Mouse (Mus musculus): Measurements from ENCODE around the gene Mul1. TPM values are rescaled to one million over a fixed set of nuclear protein-coding genes. Genes with fewer than 3 reads are reported as not detected.

The Mul1 gene
- polyA plus RNA-seq, 1 experiment from 2014 or later: 11.4 TPM

- ATAC-seq (ENCODE audit: low read depth) (no peak), DNase-seq (no peak)
- peak overlapping the region; percentile 63 for H3K4me3 ChIP-seq (replicated peaks)
- H3K9ac ChIP-seq: peak overlapping the region; percentile 70
- H3K4me2 ChIP-seq: peak overlapping the region; percentile 60
- H3K27ac ChIP-seq: peak overlapping the region; percentile 60
- H3K4me1 ChIP-seq (replicated peaks): peaks cover 23% of the 10 kb centered on the region
- no peaks in the 10 kb centered on the region for H3K9me3 ChIP-seq (replicated peaks)
- 2% methylated on average over 58 of the region's 58 CpGs for WGBS (ENCODE audit: insufficient replicate concordance)
- peaks cover 95% of the 10 kb centered on the region for H3K27me3 ChIP-seq
- H3K36me3 ChIP-seq: no peaks in the 10 kb centered on the region
These were observed 20.9 kb downstream of the Mul1 start for GRCm38 (mm10) chr4:138455141-138455955.

- H3K4me3 ChIP-seq (replicated peaks): peak overlapping the region; percentile 63
- 1% methylated on average over 17 of the region's 17 CpGs for WGBS (ENCODE audit: insufficient replicate concordance)
- no peaks in the 10 kb centered on the region for H3K9me3 ChIP-seq (replicated peaks)
- peak overlapping the region; percentile 60 for H3K4me2 ChIP-seq
- peaks cover 23% of the 10 kb centered on the region for H3K4me1 ChIP-seq (replicated peaks)
- peaks cover 97% of the 10 kb centered on the region for H3K27me3 ChIP-seq
- DNase-seq (no peak), ATAC-seq (ENCODE audit: low read depth) (no peak)
- peak overlapping the region; percentile 70 for H3K9ac ChIP-seq
- H3K36me3 ChIP-seq: no peaks in the 10 kb centered on the region
- H3K27ac ChIP-seq: peak overlapping the region; percentile 23; the same call in 1 of the 2 replicates
These were observed 21.5 kb downstream of the Mul1 start for GRCm38 (mm10) chr4:138455956-138456341.

- Histone ChIP-seq H3K27ac (no peak overlapping the region), H3K9ac (peak overlapping the region; percentile 70), H3K4me2 (peak overlapping the region; percentile 60), H3K4me3 (replicated peaks) (peak overlapping the region; percentile 63), H3K27me3 (peaks cover 96% of the 10 kb centered on the region), H3K4me1 (replicated peaks) (peaks cover 26% of the 10 kb centered on the region), H3K9me3 (replicated peaks) (no peaks in the 10 kb centered on the region), H3K36me3 (no peaks in the 10 kb centered on the region)
- 3% methylated on average over 8 of the region's 8 CpGs for WGBS (ENCODE audit: insufficient replicate concordance)
- DNase-seq (no peak), ATAC-seq (ENCODE audit: low read depth) (no peak)
These were observed 22.1 kb downstream of the Mul1 start for GRCm38 (mm10) chr4:138456536-138456935.

GRCm38 (mm10) chr4:138457091-138457490 lies 22.6 kb downstream of the Mul1 start:
- ATAC-seq (ENCODE audit: low read depth) (no peak), DNase-seq (no peak)
- Histone ChIP-seq H3K36me3 (no peaks in the 10 kb centered on the region), H3K27ac (no peak overlapping the region), H3K4me1 (replicated peaks) (peaks cover 26% of the 10 kb centered on the region), H3K4me2 (no peak overlapping the region), H3K27me3 (peaks cover 94% of the 10 kb centered on the region), H3K9me3 (replicated peaks) (no peaks in the 10 kb centered on the region), H3K4me3 (replicated peaks) (no peak overlapping the region), H3K9ac (no peak overlapping the region)
- 27% methylated on average over 4 of the region's 4 CpGs for WGBS (ENCODE audit: insufficient replicate concordance)

- Histone ChIP-seq H3K27ac (no peak overlapping the region), H3K4me3 (replicated peaks) (no peak overlapping the region), H3K9me3 (replicated peaks) (no peaks in the 10 kb centered on the region), H3K4me1 (replicated peaks) (peaks cover 31% of the 10 kb centered on the region), H3K36me3 (no peaks in the 10 kb centered on the region), H3K4me2 (no peak overlapping the region), H3K27me3 (peaks cover 94% of the 10 kb centered on the region), H3K9ac (no peak overlapping the region)
- no peak for ATAC-seq (ENCODE audit: low read depth)
- no peak for DNase-seq
- WGBS (ENCODE audit: insufficient replicate concordance): 50% methylated on average over 7 of the region's 7 CpGs
These were observed 23.7 kb downstream of the Mul1 start for GRCm38 (mm10) chr4:138458171-138458570.

GRCm38 (mm10) chr4:138458735-138459440 lies 24.4 kb downstream of the Mul1 start:
- WGBS (ENCODE audit: insufficient replicate concordance): 38% methylated on average over 5 of the region's 5 CpGs

GRCm38 (mm10) chr4:138459775-138460174 lies 25.3 kb downstream of the Mul1 start:
- Histone ChIP-seq H3K4me3 (replicated peaks) (no peak overlapping the region), H3K36me3 (no peaks in the 10 kb centered on the region), H3K9ac (no peak overlapping the region; the same call in 1 of the 2 replicates), H3K27ac (peak overlapping the region; percentile 53; the same call in 1 of the 2 replicates), H3K9me3 (replicated peaks) (no peaks in the 10 kb centered on the region), H3K27me3 (peaks cover 94% of the 10 kb centered on the region), H3K4me2 (peak overlapping the region; percentile 26), H3K4me1 (replicated peaks) (peaks cover 35% of the 10 kb centered on the region)
- peak; percentile 32; the same call in 1 of the 2 replicates for ATAC-seq (ENCODE audit: low read depth)
- WGBS (ENCODE audit: insufficient replicate concordance): 59% methylated on average over 6 of the region's 6 CpGs
- no peak for DNase-seq

More at GRCm38 (mm10) chr4:138458735-138459440, 24.4 kb downstream of the Mul1 start:
- H3K4me1 ChIP-seq (replicated peaks): peaks cover 31% of the 10 kb centered on the region
- no peaks in the 10 kb centered on the region for H3K36me3 ChIP-seq
- no peak overlapping the region for H3K4me3 ChIP-seq (replicated peaks)
- ATAC-seq (ENCODE audit: low read depth) (no peak), DNase-seq (no peak)
- peaks cover 94% of the 10 kb centered on the region for H3K27me3 ChIP-seq
- peak overlapping the region; percentile 53; the same call in 1 of the 2 replicates for H3K27ac ChIP-seq
- H3K9me3 ChIP-seq (replicated peaks): no peaks in the 10 kb centered on the region
- H3K9ac ChIP-seq: no peak overlapping the region
- H3K4me2 ChIP-seq: peak overlapping the region; percentile 26

- DNase-seq (no peak), ATAC-seq (ENCODE audit: low read depth) (no peak)
- H3K36me3 ChIP-seq: no peaks in the 10 kb centered on the region
- no peak overlapping the region for H3K4me2 ChIP-seq
- 14% methylated on average over 9 of the region's 9 CpGs for WGBS (ENCODE audit: insufficient replicate concordance)
- H3K9ac ChIP-seq: no peak overlapping the region
- H3K27ac ChIP-seq: peak overlapping the region; percentile 43; the same call in 1 of the 2 replicates
- H3K4me3 ChIP-seq (replicated peaks): no peak overlapping the region
- H3K4me1 ChIP-seq (replicated peaks): peaks cover 39% of the 10 kb centered on the region
- peaks cover 94% of the 10 kb centered on the region for H3K27me3 ChIP-seq
- no peaks in the 10 kb centered on the region for H3K9me3 ChIP-seq (replicated peaks)
These were observed 26.4 kb downstream of the Mul1 start for GRCm38 (mm10) chr4:138460910-138461309.

GRCm38 (mm10) chr4:138461471-138461870 lies 27.0 kb downstream of the Mul1 start:
- Histone ChIP-seq H3K4me2 (no peak overlapping the region), H3K9ac (no peak overlapping the region), H3K36me3 (no peaks in the 10 kb centered on the region), H3K27ac (no peak overlapping the region; the same call in 1 of the 2 replicates), H3K4me3 (replicated peaks) (no peak overlapping the region), H3K27me3 (peaks cover 94% of the 10 kb centered on the region), H3K9me3 (replicated peaks) (no peaks in the 10 kb centered on the region), H3K4me1 (replicated peaks) (peaks cover 39% of the 10 kb centered on the region)
- DNase-seq (no peak), ATAC-seq (ENCODE audit: low read depth) (no peak)
- WGBS (ENCODE audit: insufficient replicate concordance): 70% methylated on average over 5 of the region's 5 CpGs

- Histone ChIP-seq H3K9ac (no peak overlapping the region), H3K4me2 (peak overlapping the region; percentile 41), H3K4me3 (replicated peaks) (no peak overlapping the region), H3K36me3 (no peaks in the 10 kb centered on the region), H3K27me3 (peaks cover 95% of the 10 kb centered on the region), H3K27ac (peak overlapping the region; percentile 61), H3K4me1 (replicated peaks) (peaks cover 33% of the 10 kb centered on the region), H3K9me3 (replicated peaks) (no peaks in the 10 kb centered on the region)
- no peak; the same call in 1 of the 2 replicates for ATAC-seq (ENCODE audit: low read depth)
- DNase-seq: no peak
- 2% methylated on average over 11 of the region's 11 CpGs for WGBS (ENCODE audit: insufficient replicate concordance)
These were observed 28.7 kb downstream of the Mul1 start for GRCm38 (mm10) chr4:138462971-138463831.
